Mouse (Mus musculus): ENCODE results near the gene Fam120a. TPM values are rescaled to one million over a fixed set of nuclear protein-coding genes. Genes with fewer than 3 reads are reported as not detected.

The Fam120a gene
- polyA plus RNA-seq, 1 experiment from 2014 or later: 28.6 TPM

DNA sequence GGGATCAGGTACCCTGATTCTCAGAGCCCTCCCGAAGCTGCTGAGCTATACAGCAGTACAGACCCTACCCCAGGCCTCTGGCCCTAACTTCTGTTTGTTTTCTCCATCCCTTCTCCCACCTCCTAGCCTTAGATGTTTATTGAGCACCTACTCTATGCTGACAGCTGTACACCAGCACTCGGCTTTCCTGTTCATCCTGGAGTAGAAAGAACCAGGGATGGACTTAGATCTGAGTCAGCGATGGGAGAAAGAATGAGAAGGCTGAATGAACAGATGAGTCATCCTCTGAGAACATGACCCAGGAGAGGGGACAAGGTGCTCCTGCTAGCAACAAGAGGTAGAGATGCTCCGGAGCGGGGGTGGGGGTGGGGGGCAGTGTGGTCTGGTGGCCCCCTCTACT lies 95.1 kb downstream of the Fam120a start:
- no peak overlapping the region for H3K4me3 ChIP-seq (replicated peaks; ENCODE audit: low read depth, low read length)
- H3K9me3 ChIP-seq (replicated peaks; ENCODE audit: low read length): no peaks in the 10 kb centered on the region
- no peak overlapping the region for H3K27ac ChIP-seq
- H3K4me1 ChIP-seq (replicated peaks; ENCODE audit: insufficient read depth, low read length): peaks cover 21% of the 10 kb centered on the region
- no peaks in the 10 kb centered on the region for H3K36me3 ChIP-seq (ENCODE audit: insufficient read depth, low read length)
- no peaks in the 10 kb centered on the region for H3K27me3 ChIP-seq (ENCODE audit: insufficient read depth, low read length)
- WGBS: 69% methylated on average over 5 of the region's 5 CpGs
- H3K4me2 ChIP-seq (ENCODE audit: low read length): no peak overlapping the region
- DNase-seq (ENCODE audit: low spot score) (no peak), ATAC-seq (replicated peaks; ENCODE audit: low FRiP score, low read depth) (no peak; the same call in 1 of the 2 replicates)
- no peak overlapping the region for H3K9ac ChIP-seq (ENCODE audit: low read depth, low read length)
- no peak for TF ChIP-seq CTCF (IDR thresholded peaks at IDR 0.05; ENCODE audit: low read depth)

DNA sequence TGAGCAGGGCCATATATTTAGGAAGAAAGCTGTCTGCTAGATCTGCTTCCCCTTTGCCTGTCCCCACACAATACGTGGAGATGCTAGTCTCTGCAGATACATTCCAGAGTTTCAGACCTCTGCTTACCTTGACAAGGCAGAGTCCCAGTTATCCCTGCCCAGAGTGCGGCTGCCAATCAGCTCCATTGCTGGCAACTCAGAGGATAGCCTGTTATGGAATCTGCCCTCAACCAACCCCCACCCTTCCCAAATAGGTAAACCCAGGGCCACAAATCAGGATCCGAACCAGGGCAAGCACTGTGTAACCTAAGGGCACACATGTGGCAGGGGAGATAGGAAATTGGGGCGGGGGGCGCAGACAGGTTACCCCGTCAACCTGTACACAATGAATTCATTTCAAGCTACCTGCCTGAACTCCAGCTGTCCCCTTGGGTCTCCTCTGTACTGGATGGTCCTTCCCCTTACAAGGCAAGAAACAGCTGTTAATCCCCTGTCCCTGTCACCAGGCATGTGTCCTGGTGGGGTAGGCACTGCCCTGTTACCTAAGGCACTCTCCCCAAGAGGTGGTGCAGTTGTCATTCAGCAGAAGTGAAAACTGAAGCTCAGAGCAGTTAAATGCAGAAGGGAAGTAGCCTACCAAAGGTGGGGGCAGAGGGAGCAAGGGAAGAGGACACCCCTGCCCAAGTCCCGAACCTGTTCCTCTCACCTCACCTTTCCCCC lies 95.8 kb downstream of the Fam120a start:
- peak overlapping the region; percentile 93; the same call in 1 of the 2 replicates for H3K27ac ChIP-seq
- 67% methylated on average over 7 of the region's 7 CpGs for WGBS
- H3K9ac ChIP-seq (ENCODE audit: low read depth, low read length): peak overlapping the region; percentile 99
- ATAC-seq (replicated peaks; ENCODE audit: low FRiP score, low read depth): no peak
- H3K9me3 ChIP-seq (replicated peaks; ENCODE audit: low read length): no peaks in the 10 kb centered on the region
- H3K36me3 ChIP-seq (ENCODE audit: insufficient read depth, low read length): no peaks in the 10 kb centered on the region
- H3K4me3 ChIP-seq (replicated peaks; ENCODE audit: low read depth, low read length): peak overlapping the region; percentile 84
- no peak for DNase-seq (ENCODE audit: low spot score)
- peak overlapping the region; percentile 85 for H3K4me2 ChIP-seq (ENCODE audit: low read length)
- peaks cover 21% of the 10 kb centered on the region for H3K4me1 ChIP-seq (replicated peaks; ENCODE audit: insufficient read depth, low read length)
- no peak for TF ChIP-seq CTCF (IDR thresholded peaks at IDR 0.05; ENCODE audit: low read depth)
- no peaks in the 10 kb centered on the region for H3K27me3 ChIP-seq (ENCODE audit: insufficient read depth, low read length)

DNA sequence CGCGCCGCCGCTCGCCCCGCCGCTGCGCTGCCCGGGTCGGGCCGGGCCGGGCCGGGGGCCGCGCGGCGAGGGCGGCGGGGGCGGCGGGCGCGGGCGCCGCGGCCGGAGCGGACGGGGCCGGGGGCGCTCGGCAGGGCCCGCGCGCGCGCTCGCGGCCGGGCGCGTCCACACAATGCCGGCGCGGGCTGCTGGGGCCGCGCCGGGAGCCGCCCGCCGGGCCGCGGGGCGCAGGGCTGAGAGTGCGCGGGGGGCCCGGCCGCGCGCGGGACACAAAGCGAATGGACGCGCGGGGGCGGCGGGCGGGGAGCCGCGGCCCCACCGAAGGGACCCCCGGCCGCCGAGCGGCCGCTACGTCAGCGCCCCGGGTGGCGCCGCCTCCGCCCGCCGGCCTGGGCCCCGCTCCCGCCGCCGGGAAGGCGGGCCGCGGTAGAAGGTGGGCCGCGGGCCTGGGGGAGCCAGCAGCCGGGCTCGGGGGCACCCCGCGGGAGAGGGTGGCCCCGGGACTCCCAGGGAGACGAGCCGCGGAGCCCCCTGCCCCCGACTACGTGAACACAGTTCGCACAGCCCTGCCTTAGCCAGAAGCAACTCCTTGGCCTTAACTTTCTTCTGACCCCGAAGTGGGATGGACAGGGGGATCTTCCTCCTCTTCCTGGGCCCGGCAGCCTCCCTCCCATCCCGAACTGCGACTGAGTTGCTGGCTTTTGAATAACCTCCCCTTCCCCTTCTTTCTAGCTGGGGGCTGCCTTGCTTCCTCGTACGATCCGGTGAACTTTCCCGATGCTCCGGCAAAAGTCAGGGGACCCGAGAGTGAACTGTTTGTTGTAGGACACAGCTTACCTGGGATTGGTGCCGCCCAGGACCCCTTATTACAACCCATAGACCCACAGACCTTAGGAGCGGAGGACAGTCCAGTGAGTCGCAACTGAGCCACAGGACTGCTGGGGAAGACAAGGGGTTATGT lies 96.8 kb downstream of the Fam120a start, which contains the start of gene Phf2:
Phf2 (minus strand) TSS at position 349 of the 961 bp plus-strand sequence.
- Histone ChIP-seq H3K9me3 (replicated peaks; ENCODE audit: low read length) (no peaks in the 10 kb centered on the region), H3K36me3 (ENCODE audit: insufficient read depth, low read length) (no peaks in the 10 kb centered on the region), H3K9ac (ENCODE audit: low read depth, low read length) (peak within 1 kb of the TSS; percentile 99), H3K27ac (peak within 1 kb of the TSS; percentile 93), H3K4me1 (replicated peaks; ENCODE audit: insufficient read depth, low read length) (peaks cover 21% of the 10 kb centered on the region), H3K4me3 (replicated peaks; ENCODE audit: low read depth, low read length) (peak within 1 kb of the TSS; percentile 95), H3K4me2 (ENCODE audit: low read length) (peak within 1 kb of the TSS; percentile 85), H3K27me3 (ENCODE audit: insufficient read depth, low read length) (no peaks in the 10 kb centered on the region)
- peak; percentile 70 for DNase-seq (ENCODE audit: low spot score)
- WGBS: 1% methylated on average over 42 of the region's 117 CpGs
- peak; percentile 33 for ATAC-seq (replicated peaks; ENCODE audit: low FRiP score, low read depth)
- no peak for TF ChIP-seq CTCF (IDR thresholded peaks at IDR 0.05; ENCODE audit: low read depth)

DNA sequence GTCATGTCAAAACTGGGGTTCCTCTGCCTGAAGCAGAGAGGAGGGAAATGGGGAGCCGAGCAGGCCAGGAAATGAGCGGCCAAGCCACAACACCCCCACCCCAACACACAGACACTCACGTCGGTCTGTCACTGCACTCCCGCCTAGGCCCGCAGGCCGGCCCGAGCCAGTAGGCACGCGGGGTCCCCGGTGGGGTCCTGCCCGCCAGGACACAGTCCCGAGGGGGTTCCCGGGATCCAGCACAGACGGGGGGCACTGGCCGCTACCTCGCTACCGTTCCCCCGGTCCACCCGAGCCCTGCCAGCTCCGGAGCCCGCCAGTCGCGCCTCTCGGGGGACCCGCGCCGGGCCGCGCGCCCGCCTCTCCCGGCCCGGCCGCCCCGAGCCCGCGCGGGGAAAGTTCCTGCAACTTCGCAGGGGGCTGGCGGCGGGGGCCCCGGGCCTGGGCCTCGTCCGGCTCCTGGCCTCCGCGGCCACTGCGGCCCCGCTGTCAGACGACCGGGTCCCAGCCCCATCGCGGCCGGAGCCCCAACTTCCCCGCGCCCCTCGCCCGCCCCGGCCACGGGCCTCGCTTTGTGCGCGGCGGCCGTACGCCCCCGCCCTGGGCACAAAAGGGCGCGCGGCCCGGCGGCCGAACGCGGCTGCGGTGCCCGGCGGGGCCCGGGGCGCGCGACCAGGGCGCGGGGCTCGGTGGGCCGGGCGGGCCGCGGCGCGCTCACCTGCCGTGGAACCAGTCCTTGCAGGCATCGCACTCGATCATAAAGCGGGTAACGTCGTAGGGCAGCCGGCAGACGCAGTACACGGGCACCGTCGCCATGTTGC lies 97.7 kb downstream of the Fam120a start:
- under 1% methylated on average over 84 of the region's 102 CpGs for WGBS
- ATAC-seq (replicated peaks; ENCODE audit: low FRiP score, low read depth) (peak; percentile 33), DNase-seq (ENCODE audit: low spot score) (peak; percentile 47)
- H3K9me3 ChIP-seq (replicated peaks; ENCODE audit: low read length): no peaks in the 10 kb centered on the region
- peak overlapping the region; percentile 93 for H3K27ac ChIP-seq
- no peaks in the 10 kb centered on the region for H3K36me3 ChIP-seq (ENCODE audit: insufficient read depth, low read length)
- H3K4me2 ChIP-seq (ENCODE audit: low read length): peak overlapping the region; percentile 85
- TF ChIP-seq CTCF (IDR thresholded peaks at IDR 0.05; ENCODE audit: low read depth): no peak
- no peaks in the 10 kb centered on the region for H3K27me3 ChIP-seq (ENCODE audit: insufficient read depth, low read length)
- H3K4me1 ChIP-seq (replicated peaks; ENCODE audit: insufficient read depth, low read length): peaks cover 21% of the 10 kb centered on the region
- H3K4me3 ChIP-seq (replicated peaks; ENCODE audit: low read depth, low read length): peak overlapping the region; percentile 95
- peak overlapping the region; percentile 99 for H3K9ac ChIP-seq (ENCODE audit: low read depth, low read length)

DNA sequence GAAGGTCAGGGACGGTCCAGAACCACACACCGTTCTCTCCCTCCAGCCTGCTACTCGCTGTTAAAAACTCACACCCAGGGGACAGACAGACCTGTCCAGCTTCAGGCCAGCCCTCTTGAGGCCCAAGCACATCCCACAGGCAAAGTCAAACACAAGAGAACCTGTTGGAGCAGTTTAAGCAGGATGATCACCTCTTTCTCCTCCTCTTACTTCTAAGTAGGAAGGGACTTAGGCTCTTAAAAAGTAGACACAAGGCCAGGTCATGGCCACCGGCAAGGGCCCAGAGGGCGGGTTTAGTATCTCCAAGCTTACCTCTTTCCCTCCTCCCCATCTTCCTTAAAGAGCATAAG lies 98.2 kb downstream of the Fam120a start:
- Histone ChIP-seq H3K9me3 (replicated peaks; ENCODE audit: low read length) (no peaks in the 10 kb centered on the region), H3K9ac (ENCODE audit: low read depth, low read length) (peak overlapping the region; percentile 99), H3K36me3 (ENCODE audit: insufficient read depth, low read length) (no peaks in the 10 kb centered on the region), H3K27ac (peak overlapping the region; percentile 93), H3K4me2 (ENCODE audit: low read length) (peak overlapping the region; percentile 85), H3K27me3 (ENCODE audit: insufficient read depth, low read length) (no peaks in the 10 kb centered on the region), H3K4me1 (replicated peaks; ENCODE audit: insufficient read depth, low read length) (peaks cover 21% of the 10 kb centered on the region), H3K4me3 (replicated peaks; ENCODE audit: low read depth, low read length) (peak overlapping the region; percentile 95)
- ATAC-seq (replicated peaks; ENCODE audit: low FRiP score, low read depth): 0 out of 2 replicates have a peak, but pooled peaks have one; percentile 14
- 7% methylated on average over 5 of the region's 5 CpGs for WGBS
- DNase-seq (ENCODE audit: low spot score): no peak
- no peak for TF ChIP-seq CTCF (IDR thresholded peaks at IDR 0.05; ENCODE audit: low read depth)
